Mouse (Mus musculus) liver, embryonic 12.5 days (tissue): ENCODE measurements around the gene Rtbdn. TPM values are rescaled to one million over a fixed set of nuclear protein-coding genes. Genes with fewer than 3 reads are reported as not detected.

Experiments used
- ATAC-seq: fragments of 200-750 bp; cut with Nextera tagmentation; 2 replicates; pipeline ENCODE4 v1.8.0; 2017; ENCODE audit warnings: moderate number of reproducible peaks, mild to moderate bottlenecking, moderate library complexity
- H3K27ac ChIP-seq: fragments of 300-500 bp; sonication (generic); 2 replicates; pipeline ENCODE4 v1.5.1; 2016; ENCODE audit warnings: mild to moderate bottlenecking
- H3K27me3 ChIP-seq: fragments of 300-500 bp; sonication (generic); replicated peaks from 2 replicates; pipeline ENCODE4 v1.6.1; 2016; ENCODE audit warnings: mild to moderate bottlenecking, moderate library complexity
- H3K36me3 ChIP-seq: fragments of 300-500 bp; sonication (generic); 2 replicates; pipeline ENCODE4 v1.6.1; 2016; ENCODE audit warnings: mild to moderate bottlenecking, moderate library complexity
- H3K4me1 ChIP-seq: fragments of 300-500 bp; sonication (generic); 2 replicates; pipeline ENCODE4 v1.6.1; 2016
- H3K4me2 ChIP-seq: fragments of 300-500 bp; sonication (generic); 2 replicates; pipeline ENCODE4 v1.6.1; 2016; ENCODE audit warnings: mild to moderate bottlenecking, moderate library complexity
- H3K4me3 ChIP-seq: fragments of 300-500 bp; sonication (generic); 2 replicates; pipeline ENCODE4 v1.5.1; 2016; ENCODE audit warnings: mild to moderate bottlenecking, moderate library complexity
- H3K9ac ChIP-seq: fragments of 300-500 bp; sonication (generic); 2 replicates; pipeline ENCODE4 v1.6.1; 2016; ENCODE audit warnings: mild to moderate bottlenecking, moderate library complexity
- H3K9me3 ChIP-seq: fragments of 300-500 bp; sonication (generic); replicated peaks from 2 replicates; pipeline ENCODE4 v1.6.1; 2016; ENCODE audit warnings: mild to moderate bottlenecking, moderate library complexity
- WGBS: fragments of 180-500 bp; shearing (Covaris S2); methylation state at CpG from one replicate; pipeline ENCODE4 v1.1.7; 2016; ENCODE audit not compliant: insufficient replicate concordance; 5-methylcytosine and 5-hydroxymethylcytosine counted together
- polyA plus RNA-seq: library from polyadenylated mRNA; unstranded; fragments of >200 nt; fragmentation: Nextera tagmentation; extraction: Ambion mirVana; gene quantifications from 2 replicates; pipeline ENCODE4 v1.2.1, GENCODE M21; 2016

The Rtbdn gene
- polyA plus RNA-seq, 1 experiment from 2014 or later = 0.39 TPM

- under 1% methylated on average over 53 of the region's 53 CpGs for WGBS
Measured at GRCm38 (mm10) chr8:84985684-84986378, 39.0 kb downstream of the Rtbdn start.

GRCm38 (mm10) chr8:84986379-84986945 lies 39.7 kb downstream of the Rtbdn start:
- peak overlapping the region; percentile 75 for H3K9ac ChIP-seq
- no peak for ATAC-seq
- H3K27me3 ChIP-seq = no peaks in the 10 kb centered on the region
- H3K4me2 ChIP-seq = peak overlapping the region; percentile 94
- peak overlapping the region; percentile 83 for H3K27ac ChIP-seq
- H3K9me3 ChIP-seq = no peaks in the 10 kb centered on the region
- H3K4me1 ChIP-seq = peaks cover 88% of the 10 kb centered on the region
- 27% methylated on average over 8 of the region's 8 CpGs for WGBS
- no peaks in the 10 kb centered on the region for H3K36me3 ChIP-seq
- peak overlapping the region; percentile 63 for H3K4me3 ChIP-seq

More at GRCm38 (mm10) chr8:84985684-84986378, 39.0 kb downstream of the Rtbdn start:
- no peaks in the 10 kb centered on the region for H3K36me3 ChIP-seq
- H3K9ac ChIP-seq = peak overlapping the region; percentile 75
- H3K9me3 ChIP-seq = no peaks in the 10 kb centered on the region
- peak overlapping the region; percentile 63 for H3K4me3 ChIP-seq
- peak overlapping the region; percentile 94 for H3K4me2 ChIP-seq
- ATAC-seq = peak; percentile 30
- peaks cover 88% of the 10 kb centered on the region for H3K4me1 ChIP-seq
- no peaks in the 10 kb centered on the region for H3K27me3 ChIP-seq
- H3K27ac ChIP-seq = peak overlapping the region; percentile 83

- ATAC-seq = no peak
- 66% methylated on average over 5 of the region's 5 CpGs for WGBS
- no peaks in the 10 kb centered on the region for H3K9me3 ChIP-seq
- H3K9ac ChIP-seq = no peak overlapping the region
- H3K4me2 ChIP-seq = no peak overlapping the region
- H3K4me1 ChIP-seq = peaks cover 81% of the 10 kb centered on the region
- H3K4me3 ChIP-seq = no peak overlapping the region
- H3K27ac ChIP-seq = no peak overlapping the region
- H3K36me3 ChIP-seq = no peaks in the 10 kb centered on the region
- no peaks in the 10 kb centered on the region for H3K27me3 ChIP-seq
Measured at GRCm38 (mm10) chr8:84987388-84987787, 40.6 kb downstream of the Rtbdn start.

GRCm38 (mm10) chr8:84987903-84988302 lies 41.1 kb downstream of the Rtbdn start:
- no peak overlapping the region for H3K9ac ChIP-seq
- no peak overlapping the region for H3K4me3 ChIP-seq
- no peak overlapping the region for H3K27ac ChIP-seq
- H3K36me3 ChIP-seq = no peaks in the 10 kb centered on the region
- H3K4me2 ChIP-seq = no peak overlapping the region
- H3K27me3 ChIP-seq = no peaks in the 10 kb centered on the region
- H3K9me3 ChIP-seq = no peaks in the 10 kb centered on the region
- WGBS = 65% methylated on average over 2 of the region's 2 CpGs
- ATAC-seq = no peak
- peaks cover 76% of the 10 kb centered on the region for H3K4me1 ChIP-seq

- Histone ChIP-seq H3K27ac (peak overlapping the region; percentile 88), H3K4me3 (peak overlapping the region; percentile 68), H3K4me2 (peak overlapping the region; percentile 93), H3K9ac (peak overlapping the region; percentile 77), H3K36me3 (no peaks in the 10 kb centered on the region), H3K9me3 (no peaks in the 10 kb centered on the region), H3K4me1 (peaks cover 64% of the 10 kb centered on the region), H3K27me3 (no peaks in the 10 kb centered on the region)
- WGBS = 7% methylated on average over 15 of the region's 15 CpGs
- 0 out of 2 replicates have a peak, but pooled peaks have one; percentile 10 for ATAC-seq
Measured at GRCm38 (mm10) chr8:84989311-84989731, 42.5 kb downstream of the Rtbdn start.

- Histone ChIP-seq H3K9ac (peak overlapping the region; percentile 77), H3K9me3 (no peaks in the 10 kb centered on the region), H3K4me1 (peaks cover 59% of the 10 kb centered on the region), H3K36me3 (no peaks in the 10 kb centered on the region), H3K27me3 (peaks cover 2% of the 10 kb centered on the region; the same call in 1 of the 2 replicates), H3K4me2 (peak overlapping the region; percentile 93), H3K4me3 (peak overlapping the region; percentile 68), H3K27ac (peak overlapping the region; percentile 88)
- WGBS = 0% methylated on average over 15 of the region's 15 CpGs
- peak; percentile 65 for ATAC-seq
Measured at GRCm38 (mm10) chr8:84989810-84990209, 43.0 kb downstream of the Rtbdn start.

GRCm38 (mm10) chr8:84990349-84990748 lies 43.6 kb downstream of the Rtbdn start, which contains the start of gene Hook2:
Hook2 (plus strand) TSS chr8:84990603.
- peak; percentile 83 for ATAC-seq
- Histone ChIP-seq H3K9ac (peak within 1 kb of the TSS; percentile 77), H3K36me3 (peaks cover 1% of the 10 kb centered on the region; the same call in 1 of the 2 replicates), H3K27me3 (peaks cover 8% of the 10 kb centered on the region; the same call in 1 of the 2 replicates), H3K4me1 (peaks cover 54% of the 10 kb centered on the region), H3K9me3 (no peaks in the 10 kb centered on the region), H3K27ac (peak within 1 kb of the TSS; percentile 88), H3K4me2 (peak within 1 kb of the TSS; percentile 93), H3K4me3 (peak within 1 kb of the TSS; percentile 68)
- WGBS = under 1% methylated on average over 28 of the region's 28 CpGs

- Histone ChIP-seq H3K9ac (peak overlapping the region; percentile 77), H3K4me2 (peak overlapping the region; percentile 93), H3K36me3 (peaks cover 6% of the 10 kb centered on the region; the same call in 1 of the 2 replicates), H3K9me3 (no peaks in the 10 kb centered on the region), H3K27me3 (peaks cover 13% of the 10 kb centered on the region), H3K4me1 (peaks cover 54% of the 10 kb centered on the region), H3K4me3 (peak overlapping the region; percentile 68), H3K27ac (peak overlapping the region; percentile 81)
- ATAC-seq = peak; percentile 59
- 5% methylated on average over 15 of the region's 15 CpGs for WGBS
Measured at GRCm38 (mm10) chr8:84990836-84991235, 44.0 kb downstream of the Rtbdn start.

GRCm38 (mm10) chr8:84994375-84994774 lies 47.6 kb downstream of the Rtbdn start:
- peaks cover 35% of the 10 kb centered on the region for H3K4me1 ChIP-seq
- H3K27me3 ChIP-seq = peaks cover 17% of the 10 kb centered on the region
- H3K9ac ChIP-seq = no peak overlapping the region
- no peak overlapping the region for H3K4me3 ChIP-seq
- no peak for ATAC-seq
- no peaks in the 10 kb centered on the region for H3K9me3 ChIP-seq
- 88% methylated on average over 9 of the region's 9 CpGs for WGBS
- H3K36me3 ChIP-seq = peaks cover 13% of the 10 kb centered on the region
- no peak overlapping the region for H3K4me2 ChIP-seq
- H3K27ac ChIP-seq = no peak overlapping the region

GRCm38 (mm10) chr8:84995680-84996079 lies 48.9 kb downstream of the Rtbdn start:
- ATAC-seq = no peak
- H3K9ac ChIP-seq = no peak overlapping the region
- no peak overlapping the region for H3K4me3 ChIP-seq
- H3K4me1 ChIP-seq = peaks cover 31% of the 10 kb centered on the region
- no peaks in the 10 kb centered on the region for H3K9me3 ChIP-seq
- no peak overlapping the region for H3K4me2 ChIP-seq
- H3K27ac ChIP-seq = no peak overlapping the region
- WGBS = 47% methylated on average over 25 of the region's 25 CpGs
- peaks cover 13% of the 10 kb centered on the region for H3K36me3 ChIP-seq
- H3K27me3 ChIP-seq = peaks cover 17% of the 10 kb centered on the region

GRCm38 (mm10) chr8:84996978-84997377 lies 50.2 kb downstream of the Rtbdn start:
- Histone ChIP-seq H3K4me2 (no peak overlapping the region), H3K27ac (no peak overlapping the region), H3K4me3 (no peak overlapping the region), H3K9me3 (no peaks in the 10 kb centered on the region), H3K9ac (no peak overlapping the region), H3K4me1 (peaks cover 21% of the 10 kb centered on the region), H3K36me3 (peaks cover 13% of the 10 kb centered on the region), H3K27me3 (peaks cover 17% of the 10 kb centered on the region)
- 83% methylated on average over 5 of the region's 5 CpGs for WGBS
- ATAC-seq = no peak

- no peaks in the 10 kb centered on the region for H3K9me3 ChIP-seq
- 8% methylated on average over 19 of the region's 19 CpGs for WGBS
- peak overlapping the region; percentile 39 for H3K4me2 ChIP-seq
- H3K4me1 ChIP-seq = peaks cover 26% of the 10 kb centered on the region
- H3K9ac ChIP-seq = no peak overlapping the region
- peaks cover 15% of the 10 kb centered on the region for H3K36me3 ChIP-seq
- H3K27me3 ChIP-seq = peaks cover 17% of the 10 kb centered on the region
- no peak overlapping the region for H3K4me3 ChIP-seq
- no peak overlapping the region for H3K27ac ChIP-seq
- ATAC-seq = peak; percentile 76
Measured at GRCm38 (mm10) chr8:84997649-84998295, 51.0 kb downstream of the Rtbdn start.
